Mouse (Mus musculus) erythroblast, embryonic 14.5 days (primary cell): Measurements from ENCODE around the gene Yif1a.

Experiments used
- GATA1 ChIP-seq: IDR thresholded peaks from 2 replicates; pipeline ENCODE4 v1.6.1; 2012; ENCODE audit warnings: low read length, inconsistent platforms, mixed read lengths
- TAL1 ChIP-seq: IDR thresholded peaks from 3 replicates; pipeline ENCODE4 v1.6.1; 2012; ENCODE audit warnings: low read length, inconsistent platforms, mixed read lengths

- TF ChIP-seq GATA1 (no peak), TAL1 (no peak)
Observed at GRCm38 (mm10) chr19:5071077-5071476, 17.3 kb upstream of the Yif1a start.
